Mouse (Mus musculus) testis, adult 2 months (tissue): Measurements from ENCODE around the gene Dnajc11.

Experiments
- CTCF ChIP-seq: fragments of 200-500 bp; IDR thresholded peaks from 2 replicates; pipeline ENCODE4 v1.5.1; 2012; ENCODE audit warnings: low read depth, mild to moderate bottlenecking, inconsistent platforms, low read length, moderate library complexity; ENCODE audit not compliant: control insufficient read depth, insufficient read depth, insufficient replicate concordance
- POLR2A ChIP-seq: fragments of 200-500 bp; IDR thresholded peaks from 2 replicates; pipeline ENCODE4 v1.6.1; 2012; ENCODE audit warnings: low read depth, mild to moderate bottlenecking, inconsistent platforms, low read length, moderate library complexity; ENCODE audit not compliant: control insufficient read depth

DNA sequence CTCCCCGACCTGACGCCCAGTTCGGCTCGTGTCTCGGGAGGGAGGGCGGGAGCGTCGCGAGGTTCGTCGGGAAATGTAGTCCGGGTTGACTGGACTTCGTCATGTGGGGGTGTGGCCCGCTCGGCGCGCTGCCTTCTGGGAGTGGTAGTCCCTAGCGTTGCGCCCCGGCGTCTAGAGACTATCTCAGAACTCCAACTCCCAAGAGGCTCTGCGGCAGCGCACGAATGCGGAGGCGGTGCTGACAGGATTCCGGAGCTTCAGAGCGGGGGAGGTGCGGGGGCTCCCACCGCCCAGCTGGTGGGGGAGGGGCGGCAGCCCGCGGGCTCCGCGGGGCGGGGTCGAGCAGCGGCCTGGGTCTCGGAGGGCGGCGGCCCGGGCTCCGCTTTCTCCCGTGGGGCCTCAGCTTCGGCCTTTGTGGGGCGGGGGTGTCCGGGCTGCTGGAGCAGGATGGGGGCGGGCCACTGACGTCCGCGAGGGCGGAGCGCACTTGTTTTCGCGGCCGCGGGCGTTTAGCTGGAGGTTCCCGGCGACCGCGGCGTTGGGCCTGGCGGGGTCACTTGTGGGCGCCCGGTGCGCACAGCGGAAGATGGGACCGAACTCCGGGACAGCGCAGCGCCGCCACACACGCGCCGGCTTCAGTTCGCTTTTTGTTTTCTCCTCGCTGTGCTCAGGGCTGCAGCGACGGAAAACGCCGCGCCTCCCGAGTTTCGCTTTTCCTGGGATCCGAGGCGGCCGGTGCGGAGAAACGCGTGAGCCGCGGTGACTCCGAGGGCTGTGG is 62.9 kb downstream of the Dnajc11 start, which contains the start of gene Phf13:
- TF ChIP-seq CTCF (no peak), POLR2A (peak; percentile 86)
